Mouse (Mus musculus) liver, embryonic 14.5 days (tissue): ENCODE measurements around the gene Figla.

Source experiments
- CTCF ChIP-seq: IDR thresholded peaks from 2 replicates; pipeline ENCODE4 v1.5.1; 2016; ENCODE audit warnings: antibody characterized with exemption, low read depth, control low read depth
- EP300 ChIP-seq: IDR thresholded peaks from 2 replicates; pipeline ENCODE4 v1.6.1; 2016; ENCODE audit warnings: antibody characterized with exemption, low read depth

DNA sequence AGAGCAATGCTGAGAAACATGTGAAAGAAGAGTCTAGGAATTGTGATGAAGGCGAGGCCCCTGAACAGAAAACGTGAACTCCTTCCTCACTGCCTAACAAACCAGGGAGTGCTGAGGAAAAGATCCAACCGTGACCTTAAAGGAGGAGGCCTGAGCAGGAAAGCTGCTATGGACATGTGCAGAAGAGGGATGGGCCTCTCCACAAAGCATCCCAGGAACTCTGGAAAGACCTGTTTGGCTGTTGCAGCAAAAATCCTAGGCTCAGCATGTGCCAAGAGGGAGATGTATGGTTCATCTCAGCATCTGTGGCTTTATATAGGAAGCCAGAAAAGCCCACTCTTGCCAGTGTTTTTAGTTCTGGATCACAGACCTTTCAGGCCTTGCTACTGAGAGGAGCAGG is 43.3 kb upstream of the Figla start:
- TF ChIP-seq CTCF = no peak
- TF ChIP-seq EP300 = no peak
